In the genomic region with DNA sequence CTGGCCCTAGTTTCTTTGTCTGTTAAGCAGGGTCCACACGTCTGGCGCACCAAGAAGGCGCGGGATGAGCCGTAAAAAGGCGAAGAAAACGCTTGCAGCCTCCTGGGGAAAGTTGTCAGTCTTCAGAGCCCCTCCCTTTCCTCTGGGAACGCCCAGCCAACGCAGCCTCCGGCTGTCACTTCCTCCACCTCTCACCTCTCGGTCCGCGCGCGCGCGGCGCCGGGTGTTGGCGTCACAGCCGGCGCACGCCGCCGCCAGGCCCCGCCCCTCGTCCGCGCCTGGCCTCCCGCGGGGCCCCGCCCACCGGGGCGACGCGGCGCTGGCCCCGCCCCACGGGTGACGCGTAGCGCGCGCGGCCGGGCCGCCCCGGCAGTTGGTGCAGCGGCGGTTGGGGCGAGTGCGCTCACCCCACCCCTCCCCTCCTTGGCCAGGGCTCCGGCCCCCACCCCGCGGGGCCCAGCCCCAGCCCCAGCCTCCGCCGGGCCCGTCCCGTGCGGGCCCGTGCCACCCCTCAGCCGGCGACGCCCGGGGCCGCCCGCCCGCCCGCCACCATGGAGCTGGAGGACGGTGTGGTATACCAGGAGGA, we compare ENCODE assay signal across 8 mouse cellular contexts. TPM values are rescaled to one million over a fixed set of nuclear protein-coding genes. Genes with fewer than 3 reads are reported as not detected.
A peak's percentile ranks its signal among the peaks of the same experiment; 100 is the strongest.
DNase-seq lines count a peak whose midpoint lies in the region; ATAC-seq and TF ChIP-seq lines count a peak whose summit lies in the region.

A gene (plus strand): TSS at position 372 of the 586 bp plus-strand sequence.

- no peaks in the 10 kb centered on the region for H3K27me3 ChIP-seq in C2C12 (ENCODE audit: control insufficient read depth, insufficient read depth, insufficient read length)
- H3K27me3 ChIP-seq in erythroblast, embryonic 14.5 days (ENCODE audit: control insufficient read depth), result no peaks in the 10 kb centered on the region
- no peaks in the 10 kb centered on the region for H3K27me3 ChIP-seq in heart, embryonic 11.5 days (ENCODE audit: control insufficient read depth, insufficient read depth, low read length)
- no peaks in the 10 kb centered on the region for H3K27me3 ChIP-seq in kidney, embryonic 16.5 days (ENCODE audit: insufficient read depth, low read length)
- no peaks in the 10 kb centered on the region for H3K27me3 ChIP-seq in liver, adult 2 months (ENCODE audit: control insufficient read depth, insufficient read depth, low read length)
- no peaks in the 10 kb centered on the region for H3K27me3 ChIP-seq in myocyte (ENCODE audit: control insufficient read depth, insufficient read depth, insufficient read length)
- no peaks in the 10 kb centered on the region for H3K27me3 ChIP-seq in splenic B cell, adult 2 months (ENCODE audit: control insufficient read depth, insufficient read depth, low read length, poor library complexity, severe bottlenecking)

- peaks cover 4% of the 10 kb centered on the region for H3K36me3 ChIP-seq in C2C12 (ENCODE audit: control insufficient read depth, insufficient read depth)
- peaks cover 6% of the 10 kb centered on the region for H3K36me3 ChIP-seq in erythroblast, embryonic 14.5 days (ENCODE audit: control insufficient read depth)
- H3K36me3 ChIP-seq in heart, embryonic 11.5 days (ENCODE audit: control insufficient read depth, insufficient read depth, low read length), result no peaks in the 10 kb centered on the region
- H3K36me3 ChIP-seq in kidney, embryonic 16.5 days (ENCODE audit: insufficient read depth, low read length), result no peaks in the 10 kb centered on the region
- no peaks in the 10 kb centered on the region for H3K36me3 ChIP-seq in liver, adult 2 months (ENCODE audit: control insufficient read depth, insufficient read depth, low read length)
- H3K36me3 ChIP-seq in myocyte (ENCODE audit: control insufficient read depth, insufficient read depth), result no peaks in the 10 kb centered on the region
- H3K36me3 ChIP-seq in splenic B cell, adult 2 months (ENCODE audit: control insufficient read depth, insufficient read depth, low read length, poor library complexity, severe bottlenecking), result peaks cover 4% of the 10 kb centered on the region; the same call in 1 of the 2 replicates

- peak; percentile 91 for ATAC-seq in heart, embryonic 11.5 days (replicated peaks; ENCODE audit: insufficient number of reproducible peaks, low FRiP score, low TSS enrichment)
- ATAC-seq in kidney, embryonic 16.5 days (ENCODE audit: low FRiP score, low TSS enrichment), result peak; percentile 95

- peak within 1 kb of the TSS; percentile 99 for H3K27ac ChIP-seq in heart, embryonic 11.5 days (ENCODE audit: low read depth, low read length)
- peak within 1 kb of the TSS; percentile 99 for H3K27ac ChIP-seq in kidney, embryonic 16.5 days (ENCODE audit: low read length)
- H3K27ac ChIP-seq in liver, adult 2 months (replicated peaks; ENCODE audit: insufficient read depth, low read depth, low read length), result peak within 1 kb of the TSS; percentile 99

- peak within 1 kb of the TSS; percentile 86 for H3K4me3 ChIP-seq in C2C12 (ENCODE audit: insufficient read depth, poor library complexity, severe bottlenecking)
- peak within 1 kb of the TSS; percentile 90 for H3K4me3 ChIP-seq in erythroblast, embryonic 14.5 days (replicated peaks)
- peak within 1 kb of the TSS; percentile 69 for H3K4me3 ChIP-seq in heart, embryonic 11.5 days (ENCODE audit: low read depth, low read length)
- H3K4me3 ChIP-seq in kidney, embryonic 16.5 days (ENCODE audit: low read length), result peak within 1 kb of the TSS; percentile 96
- peak within 1 kb of the TSS; percentile 84 for H3K4me3 ChIP-seq in liver, adult 2 months (ENCODE audit: insufficient read depth, low read depth, low read length)
- H3K4me3 ChIP-seq in myocyte, result peak within 1 kb of the TSS; percentile 73

- WGBS in heart, embryonic 11.5 days (ENCODE audit: insufficient replicate concordance), result 2% methylated on average over 40 of the region's 70 CpGs
- under 1% methylated on average over 52 of the region's 70 CpGs for WGBS in kidney, embryonic 16.5 days
- under 1% methylated on average over 65 of the region's 70 CpGs for WGBS in liver, adult 2 months

- H3K9me3 ChIP-seq in erythroblast, embryonic 14.5 days (ENCODE audit: control insufficient read depth, low read length), result no peaks in the 10 kb centered on the region
- no peaks in the 10 kb centered on the region for H3K9me3 ChIP-seq in heart, embryonic 11.5 days (replicated peaks; ENCODE audit: control insufficient read depth, low read length)
- H3K9me3 ChIP-seq in kidney, embryonic 16.5 days (ENCODE audit: low read length), result no peaks in the 10 kb centered on the region

- peak within 1 kb of the TSS; percentile 87 for H3ac ChIP-seq in C2C12 (ENCODE audit: control insufficient read depth, insufficient read length, low read depth)
- peak within 1 kb of the TSS; percentile 65 for H3ac ChIP-seq in myocyte (ENCODE audit: control insufficient read depth, insufficient read length)

- peak within 1 kb of the TSS; percentile 65 for H3K4me2 ChIP-seq in heart, embryonic 11.5 days
- peak within 1 kb of the TSS; percentile 94 for H3K4me2 ChIP-seq in kidney, embryonic 16.5 days (replicated peaks; ENCODE audit: low read depth, low read length)
- peak within 1 kb of the TSS; percentile 97 for H3K4me2 ChIP-seq in myocyte (ENCODE audit: low read depth)

- TF ChIP-seq CTCF in C2C12 (IDR thresholded peaks at IDR 0.05; ENCODE audit: control insufficient read depth, insufficient read depth, insufficient read length), result no peak
- TF ChIP-seq CTCF in brain, embryonic 14.5 days (IDR thresholded peaks at IDR 0.05; ENCODE audit: borderline replicate concordance, extremely low read depth, insufficient read depth, insufficient read length), result no peak
- TF ChIP-seq CTCF in liver, adult 2 months (IDR thresholded peaks at IDR 0.05; ENCODE audit: low read depth, low read length), result no peak

- peaks cover 43% of the 10 kb centered on the region for H3K79me3 ChIP-seq in C2C12 (ENCODE audit: low read depth)

- peaks cover 46% of the 10 kb centered on the region for H3K4me1 ChIP-seq in erythroblast, embryonic 14.5 days (ENCODE audit: control insufficient read depth)
- peaks cover 21% of the 10 kb centered on the region for H3K4me1 ChIP-seq in heart, embryonic 11.5 days (ENCODE audit: control insufficient read depth, insufficient read depth, low read length)
- H3K4me1 ChIP-seq in kidney, embryonic 16.5 days (ENCODE audit: insufficient read depth, low read length), result peaks cover 26% of the 10 kb centered on the region
- peaks cover 20% of the 10 kb centered on the region for H3K4me1 ChIP-seq in liver, adult 2 months (ENCODE audit: control insufficient read depth, insufficient read depth, low read length)

- peak; percentile 97 for DNase-seq in brain, embryonic 14.5 days (ENCODE audit: low read depth)
- peak; percentile 84 for DNase-seq in liver, adult 2 months (ENCODE audit: extremely low read depth, low read depth, low spot score)
- DNase-seq in splenic B cell, adult 2 months (ENCODE audit: low read depth, low spot score), result peak; percentile 98

- H3K79me2 ChIP-seq in C2C12 (ENCODE audit: control insufficient read depth, insufficient read depth), result peaks cover 48% of the 10 kb centered on the region
- H3K79me2 ChIP-seq in liver, adult 2 months (ENCODE audit: control insufficient read depth, insufficient read depth, low read length), result peaks cover 18% of the 10 kb centered on the region
- H3K79me2 ChIP-seq in myocyte (ENCODE audit: control insufficient read depth, insufficient read depth), result peaks cover 43% of the 10 kb centered on the region

- peak; percentile 84 for TF ChIP-seq POLR2A in brain, embryonic 14.5 days (IDR thresholded peaks at IDR 0.05; ENCODE audit: borderline replicate concordance, extremely low read depth, insufficient read depth, insufficient read length, poor library complexity, severe bottlenecking)
- TF ChIP-seq POLR2A in liver, adult 2 months (IDR thresholded peaks at IDR 0.05; ENCODE audit: extremely low read depth, insufficient read depth, low read length), result peak; percentile 78
- TF ChIP-seq POLR2A in myocyte (IDR thresholded peaks at IDR 0.05; ENCODE audit: insufficient read length, low read depth), result peak; percentile 84

- H3K9ac ChIP-seq in heart, embryonic 11.5 days (ENCODE audit: low read depth, low read length), result peak within 1 kb of the TSS; percentile 89
- H3K9ac ChIP-seq in kidney, embryonic 16.5 days (replicated peaks; ENCODE audit: low read length), result peak within 1 kb of the TSS; percentile 96
- peak within 1 kb of the TSS; percentile 96 for H3K9ac ChIP-seq in liver, adult 2 months (ENCODE audit: low read depth, low read length)

TF ChIP-seq in C2C12, 6 proteins besides CTCF, POLR2A, EP300 and RAD21:
- TF ChIP-seq USF1 (IDR thresholded peaks at IDR 0.05; ENCODE audit: low read depth) (no peak), MYOG (IDR thresholded peaks at IDR 0.05; ENCODE audit: control insufficient read depth, extremely low read depth, insufficient read length) (no peak), MAX (IDR thresholded peaks at IDR 0.05) (peak; percentile 44), CEBPB (IDR thresholded peaks at IDR 0.05; ENCODE audit: low read depth) (no peak), FOSL1 (IDR thresholded peaks at IDR 0.05; ENCODE audit: insufficient read depth, low read length, poor library complexity, severe bottlenecking) (no peak), MYOD1 (IDR thresholded peaks at IDR 0.05; ENCODE audit: control insufficient read depth, insufficient read length, low read depth) (no peak)

TF ChIP-seq in myocyte, 11 proteins besides CTCF, POLR2A, EP300 and RAD21:
- TF ChIP-seq CEBPB (IDR thresholded peaks at IDR 0.05; ENCODE audit: insufficient read depth, poor library complexity, severe bottlenecking) (no peak), MYOD1 (IDR thresholded peaks at IDR 0.05; ENCODE audit: control insufficient read depth in 1 of 3, insufficient read length in 2 of 3, low read depth in 2 of 3) (peak in 1 of 3 experiments; percentile 53), POLR2AphosphoS2 (IDR thresholded peaks at IDR 0.05; ENCODE audit: insufficient read length, low read depth) (peak; percentile 66), SRF (IDR thresholded peaks at IDR 0.05; ENCODE audit: control insufficient read depth, insufficient read length, low read depth) (no peak), TCF12 (IDR thresholded peaks at IDR 0.05; ENCODE audit: insufficient read depth, poor library complexity, severe bottlenecking) (no peak), MYOG (IDR thresholded peaks at IDR 0.05; ENCODE audit: control insufficient read depth in 1 of 3, insufficient read depth in 1 of 3, insufficient read length in 2 of 3, low read depth in 2 of 3) (peak in 1 of 3 experiments; percentile 46), MAX (IDR thresholded peaks at IDR 0.05; ENCODE audit: low read depth) (no peak), TCF3 (IDR thresholded peaks at IDR 0.05; ENCODE audit: insufficient read length, low read depth) (no peak)

RNA-seq across cellular contexts. Expression of the gene that starts here (rescaled TPM):
- polyA plus RNA-seq in C2C12 (2012; fragmentation: generic; extraction: Trizol), result 12.6 TPM
- polyA plus RNA-seq in brain, embryonic 14.5 days (2012; rRNA removed), result 91.9 and 112 TPM in 2 replicates
- 0.17 and 0.21 TPM in 2 replicates for polyA plus RNA-seq in erythroblast, embryonic 14.5 days (2012)
- polyA plus RNA-seq in heart, embryonic 11.5 days (2014; fragmentation: Nextera tagmentation; extraction: Ambion mirVana), result 38.1 and 40.4 TPM in 2 replicates
- polyA plus RNA-seq in kidney, embryonic 16.5 days (2015; fragmentation: Nextera tagmentation; extraction: Ambion mirVana), result 29.7 and 38.4 TPM in 2 replicates
- total RNA-seq in liver, adult 2 months (2014; rRNA removed), result 52.4 and 58.5 TPM in 2 replicates
- 9.8 and 12.2 TPM in 2 replicates for polyA plus RNA-seq in liver, adult 2 months (2012; rRNA removed)
- polyA plus RNA-seq in myocyte (2012; fragmentation: generic; extraction: Trizol), result 16.9 TPM

Comparison
In these comparisons a context has a peak if more than half of its experiments do, and no peak if none do; other contexts are left out.
1. Peak in every context shown above with its lines: DNase-seq, ATAC-seq, H3K4me3 ChIP-seq and H3K27ac ChIP-seq.